Mouse (Mus musculus) erythroblast, embryonic 14.5 days (primary cell): Measurements from ENCODE around the gene Astn2. TPM values are rescaled to one million over a fixed set of nuclear protein-coding genes. Genes with fewer than 3 reads are reported as not detected.

Experiments used
- H3K27me3 ChIP-seq: 2 replicates; pipeline ENCODE4 v1.6.1; 2012; ENCODE audit warnings: inconsistent platforms; ENCODE audit not compliant: control insufficient read depth
- H3K36me3 ChIP-seq: 2 replicates; pipeline ENCODE4 v1.6.1; 2012; ENCODE audit warnings: mild to moderate bottlenecking, inconsistent platforms; ENCODE audit not compliant: control insufficient read depth
- H3K4me1 ChIP-seq: 2 replicates; pipeline ENCODE4 v1.6.1; 2012; ENCODE audit warnings: inconsistent platforms; ENCODE audit not compliant: control insufficient read depth
- H3K4me3 ChIP-seq: replicated peaks from 2 replicates; pipeline ENCODE3; 2012; ENCODE audit warnings: moderate library complexity, mild to moderate bottlenecking, inconsistent platforms
- H3K9me3 ChIP-seq: 2 replicates; pipeline ENCODE4 v1.6.1; 2012; ENCODE audit warnings: low read length, inconsistent platforms, mixed read lengths; ENCODE audit not compliant: control insufficient read depth
- GATA1 ChIP-seq: IDR thresholded peaks from 2 replicates; pipeline ENCODE4 v1.6.1; 2012; ENCODE audit warnings: low read length, inconsistent platforms, mixed read lengths
- TAL1 ChIP-seq: IDR thresholded peaks from 3 replicates; pipeline ENCODE4 v1.6.1; 2012; ENCODE audit warnings: low read length, inconsistent platforms, mixed read lengths
- polyA plus RNA-seq: library from polyadenylated mRNA; stranded (reverse); fragments of >175 nt; gene quantifications from 2 replicates; pipeline ENCODE4 v1.2.3, GENCODE M21; 2012

Astn2 gene
- polyA plus RNA-seq, 1 experiment: not detected

GRCm38 (mm10) chr4:66330600-66331285 is 73.7 kb downstream of the Astn2 start:
- Histone ChIP-seq H3K4me3 (no peak overlapping the region), H3K27me3 (no peaks in the 10 kb centered on the region), H3K4me1 (no peaks in the 10 kb centered on the region), H3K9me3 (no peaks in the 10 kb centered on the region), H3K36me3 (no peaks in the 10 kb centered on the region)
- TF ChIP-seq TAL1 (no peak), GATA1 (no peak)

GRCm38 (mm10) chr4:66321051-66321450 is 83.4 kb downstream of the Astn2 start:
- H3K27me3 ChIP-seq: no peaks in the 10 kb centered on the region
- TF ChIP-seq TAL1: no peak
- TF ChIP-seq GATA1: no peak
- H3K4me3 ChIP-seq: no peak overlapping the region
- H3K9me3 ChIP-seq: no peaks in the 10 kb centered on the region; the same call in 1 of the 2 replicates
- H3K4me1 ChIP-seq: no peaks in the 10 kb centered on the region
- H3K36me3 ChIP-seq: no peaks in the 10 kb centered on the region

GRCm38 (mm10) chr4:66314806-66315484 is 89.5 kb downstream of the Astn2 start:
- TF ChIP-seq TAL1 (no peak), GATA1 (no peak)

DNA sequence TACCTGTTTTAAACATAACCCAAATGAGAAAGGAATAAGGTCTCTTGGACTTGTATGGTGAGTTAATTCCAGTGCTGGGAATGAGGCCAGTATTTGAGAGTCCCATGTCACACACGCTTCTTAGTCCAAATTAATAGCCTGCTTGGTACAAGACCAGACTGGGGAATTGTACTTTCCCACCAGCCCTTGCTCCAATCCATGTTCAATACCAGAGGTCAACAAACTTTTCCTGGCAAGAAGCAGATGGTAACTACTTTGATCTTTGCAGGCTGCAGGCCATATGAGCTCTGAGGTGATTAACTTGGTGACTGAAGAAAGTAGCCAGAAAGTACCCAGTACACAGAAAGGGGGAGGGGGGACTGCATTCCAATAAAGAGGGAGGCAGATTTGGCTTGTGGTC is 91.7 kb downstream of the Astn2 start:
- no peak overlapping the region for H3K4me3 ChIP-seq
- no peaks in the 10 kb centered on the region for H3K4me1 ChIP-seq
- TF ChIP-seq TAL1 (no peak), GATA1 (no peak)
- no peaks in the 10 kb centered on the region for H3K36me3 ChIP-seq
- H3K27me3 ChIP-seq: no peaks in the 10 kb centered on the region
- no peaks in the 10 kb centered on the region for H3K9me3 ChIP-seq

More at GRCm38 (mm10) chr4:66314806-66315484, 89.5 kb downstream of the Astn2 start:
- Histone ChIP-seq H3K36me3 (no peaks in the 10 kb centered on the region), H3K27me3 (no peaks in the 10 kb centered on the region), H3K4me1 (no peaks in the 10 kb centered on the region), H3K9me3 (no peaks in the 10 kb centered on the region; the same call in 1 of the 2 replicates), H3K4me3 (no peak overlapping the region)

DNA sequence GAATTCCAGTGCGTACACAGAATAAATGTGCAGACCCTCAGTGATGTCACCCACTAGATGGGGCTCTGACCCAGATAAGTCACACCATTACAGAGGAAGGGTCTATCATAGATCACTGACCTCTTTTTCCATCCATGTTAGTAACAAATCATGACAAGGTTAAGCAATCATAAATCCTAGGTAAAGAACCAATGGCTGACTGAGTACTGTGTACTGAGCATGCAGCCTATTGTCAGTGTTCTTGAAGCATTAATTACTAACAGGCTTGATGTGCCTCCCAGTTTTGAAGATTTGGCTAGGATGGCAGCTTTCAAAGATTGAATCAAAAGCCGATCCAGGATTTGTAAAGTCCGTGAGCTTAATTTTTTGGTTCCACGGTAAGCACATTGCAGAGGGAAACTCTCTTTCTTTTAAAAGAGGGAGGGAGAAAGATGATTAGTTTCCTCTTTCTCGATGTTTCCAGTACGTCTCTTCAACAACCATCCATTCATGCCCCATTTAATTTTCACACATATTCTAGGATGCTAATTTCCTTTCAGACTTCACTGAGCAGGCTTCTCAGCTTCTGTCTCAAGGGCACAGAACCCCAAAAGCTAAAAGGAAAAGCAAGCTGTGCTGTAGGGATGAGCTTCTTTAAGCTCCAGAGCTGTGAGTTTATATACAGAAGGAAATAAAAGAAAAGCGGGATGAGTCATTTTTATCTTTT is 93.9 kb downstream of the Astn2 start:
- Histone ChIP-seq H3K4me3 (no peak overlapping the region), H3K36me3 (no peaks in the 10 kb centered on the region), H3K27me3 (no peaks in the 10 kb centered on the region), H3K4me1 (no peaks in the 10 kb centered on the region), H3K9me3 (no peaks in the 10 kb centered on the region)
- no peak for TF ChIP-seq TAL1
- TF ChIP-seq GATA1: no peak

- TF ChIP-seq GATA1 (no peak), TAL1 (no peak)
- no peaks in the 10 kb centered on the region for H3K4me1 ChIP-seq
- no peak overlapping the region for H3K4me3 ChIP-seq
- H3K9me3 ChIP-seq: no peaks in the 10 kb centered on the region
- H3K27me3 ChIP-seq: no peaks in the 10 kb centered on the region
- H3K36me3 ChIP-seq: no peaks in the 10 kb centered on the region
Observed at GRCm38 (mm10) chr4:66306377-66306776, 98.0 kb downstream of the Astn2 start.

DNA sequence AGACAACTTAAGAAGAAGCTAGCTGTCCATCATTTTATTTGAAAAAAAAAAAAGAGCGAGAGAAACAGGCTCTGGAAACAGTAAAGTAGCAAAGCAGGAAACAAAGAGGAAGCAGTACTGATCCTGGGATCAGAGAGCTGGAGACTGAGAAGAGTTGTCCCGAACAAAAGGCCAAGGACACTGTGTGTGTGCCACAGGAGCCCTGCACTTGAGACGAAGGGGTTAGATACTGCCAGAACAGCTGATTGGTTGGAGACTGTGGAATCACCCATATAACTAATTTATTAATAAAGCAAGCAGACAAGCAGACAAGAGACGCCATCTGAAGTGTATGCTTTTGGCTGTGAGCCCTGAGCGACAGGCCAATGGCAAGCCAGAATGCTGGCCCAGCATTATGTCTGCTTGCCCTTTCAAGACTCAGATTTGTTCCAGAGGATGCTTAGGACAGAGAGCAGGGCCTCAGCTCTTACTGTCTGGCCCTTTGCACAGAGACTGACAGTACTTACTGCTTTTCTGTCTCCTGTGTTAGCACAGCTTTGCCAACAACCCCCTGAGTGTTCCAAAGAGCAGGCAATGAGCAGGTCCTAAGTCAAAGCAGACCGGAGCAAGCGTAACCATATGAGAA is 101.6 kb downstream of the Astn2 start:
- no peaks in the 10 kb centered on the region for H3K9me3 ChIP-seq
- no peaks in the 10 kb centered on the region for H3K27me3 ChIP-seq
- H3K4me1 ChIP-seq: no peaks in the 10 kb centered on the region
- no peak overlapping the region for H3K4me3 ChIP-seq
- TF ChIP-seq GATA1: no peak
- no peak for TF ChIP-seq TAL1
- no peaks in the 10 kb centered on the region for H3K36me3 ChIP-seq

DNA sequence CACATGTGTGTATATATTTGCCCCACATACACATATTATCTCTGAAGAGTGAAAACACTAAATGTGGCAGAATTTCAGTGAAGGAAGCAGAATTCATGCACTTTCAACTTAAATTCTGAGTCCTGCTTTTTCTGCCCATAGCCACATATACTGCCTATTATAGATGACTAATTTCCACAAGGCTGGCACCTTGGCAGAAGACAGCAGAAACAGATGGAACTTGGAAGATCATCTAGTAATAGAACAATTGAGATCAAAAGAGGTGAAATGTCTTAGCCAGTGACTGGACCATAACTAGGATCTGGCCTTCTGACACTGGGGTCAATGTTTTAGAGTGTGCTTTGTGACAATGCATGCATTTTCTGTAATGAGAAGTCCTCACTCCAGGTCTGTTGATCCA is 119.4 kb downstream of the Astn2 start:
- no peaks in the 10 kb centered on the region for H3K27me3 ChIP-seq
- H3K9me3 ChIP-seq: no peaks in the 10 kb centered on the region
- no peak for TF ChIP-seq GATA1
- no peak for TF ChIP-seq TAL1
- H3K36me3 ChIP-seq: no peaks in the 10 kb centered on the region
- no peak overlapping the region for H3K4me3 ChIP-seq
- H3K4me1 ChIP-seq: no peaks in the 10 kb centered on the region

GRCm38 (mm10) chr4:66276096-66276495 is 128.3 kb downstream of the Astn2 start:
- no peaks in the 10 kb centered on the region for H3K4me1 ChIP-seq
- no peaks in the 10 kb centered on the region for H3K27me3 ChIP-seq
- H3K9me3 ChIP-seq: no peaks in the 10 kb centered on the region
- TF ChIP-seq GATA1: no peak
- no peak for TF ChIP-seq TAL1
- H3K4me3 ChIP-seq: no peak overlapping the region
- no peaks in the 10 kb centered on the region for H3K36me3 ChIP-seq
